Mouse (Mus musculus) kidney, postnatal 10 days (tissue): ENCODE measurements around the gene Guk1.
A peak's percentile ranks its signal among the peaks of the same experiment; 100 is the strongest.

ENCODE experiments used
- DNase-seq: peaks from one replicate; pipeline ENCODE4 v3.0.0; 2021; ENCODE audit warnings: mixed read lengths

Guk1 gene

DNA sequence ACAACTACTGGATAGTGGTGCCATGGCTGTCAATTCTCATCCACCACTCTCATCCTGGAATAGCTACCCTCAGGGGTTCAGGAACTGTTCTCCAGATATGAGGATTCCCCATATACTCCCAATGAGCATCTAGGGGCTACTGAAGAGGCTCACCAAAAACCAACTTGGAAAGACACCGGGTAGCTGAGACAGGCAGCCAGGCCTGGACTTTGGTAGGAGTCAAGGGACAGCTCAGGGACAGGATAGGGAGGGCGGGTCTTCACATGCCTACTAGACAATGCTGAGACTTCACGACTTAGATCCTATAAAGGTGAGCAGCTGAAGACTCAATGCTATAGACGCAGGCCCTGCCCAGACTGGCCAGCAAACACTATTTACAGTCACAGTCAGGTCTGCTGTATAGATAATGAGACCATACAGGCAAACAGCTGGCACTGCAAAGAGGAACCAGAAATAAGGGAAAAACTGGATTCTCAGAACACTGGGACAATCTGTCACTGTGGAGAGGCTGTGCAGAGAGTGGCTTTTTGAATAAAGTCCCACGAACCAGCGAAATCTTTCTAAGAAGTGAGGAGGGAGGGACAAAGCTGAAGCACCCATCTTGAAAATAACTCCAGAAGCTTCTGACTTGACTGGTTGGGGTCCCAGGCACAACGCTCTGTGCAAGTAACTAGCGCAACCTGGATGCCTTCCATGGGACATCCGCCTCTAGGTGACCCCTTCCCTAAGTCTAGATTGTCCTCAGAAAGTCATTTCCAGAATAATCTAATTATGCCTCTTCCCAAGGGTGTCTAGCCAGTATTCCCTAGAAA, 29.4 kb downstream of the Guk1 start:
- no peak for DNase-seq

DNA sequence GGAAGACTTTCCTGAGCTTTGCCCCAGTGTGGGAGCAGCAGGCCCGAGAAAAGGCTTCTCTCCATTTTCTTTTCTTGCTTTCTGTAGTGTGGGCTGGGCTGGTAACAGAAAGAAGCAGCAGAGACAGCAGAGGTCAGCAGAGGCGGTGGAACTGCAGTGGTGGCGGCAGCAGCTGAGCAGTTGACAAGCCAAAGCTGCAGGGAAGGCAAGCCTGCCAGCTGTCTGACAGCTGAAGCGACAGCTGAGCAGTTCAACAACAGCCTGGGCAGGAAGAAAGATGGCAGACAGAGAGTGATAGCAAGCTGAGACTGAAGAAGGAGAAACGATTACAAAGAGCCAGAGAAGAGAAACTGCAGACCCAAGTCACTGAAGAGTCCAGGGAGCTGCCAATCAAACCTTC, 30.6 kb downstream of the Guk1 start:
- DNase-seq: peak; percentile 73

DNA sequence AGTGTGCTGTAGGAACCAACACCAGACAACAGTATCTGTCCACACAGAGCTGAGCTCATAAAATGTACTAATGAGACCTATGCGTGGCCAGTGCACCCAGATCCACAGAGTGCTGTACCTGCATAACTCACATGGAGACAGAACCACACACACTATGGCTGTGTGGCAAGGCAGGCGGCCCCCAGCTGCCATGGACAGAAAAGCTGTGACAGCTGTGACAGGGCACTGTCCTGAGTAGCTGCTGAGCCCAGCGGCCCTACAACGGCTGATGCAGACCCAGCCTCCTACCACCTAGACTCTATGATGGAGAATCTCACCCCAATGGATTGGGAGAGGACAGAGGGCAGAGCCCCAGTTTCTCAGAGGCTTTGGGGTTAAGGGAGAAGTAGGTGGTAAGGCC, 32.5 kb downstream of the Guk1 start:
- no peak for DNase-seq

DNA sequence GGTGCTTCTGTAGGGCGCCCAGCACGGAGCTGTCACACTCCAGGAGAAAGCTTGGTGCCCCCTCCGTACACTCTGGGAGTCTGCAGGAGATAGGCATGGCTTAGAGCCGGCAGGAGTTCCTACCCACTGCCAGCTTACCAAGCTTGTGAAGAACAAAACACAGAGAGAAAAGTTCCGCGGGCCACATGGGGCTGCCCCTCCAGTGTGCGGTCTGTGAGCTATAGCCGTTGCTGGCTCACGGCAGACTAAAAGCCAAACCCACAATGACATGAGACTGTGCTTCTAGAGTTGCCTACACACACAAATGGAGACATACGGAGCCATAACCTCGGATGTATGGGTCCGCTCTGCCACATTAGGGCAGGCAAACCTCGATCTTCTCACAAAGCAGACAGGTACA, 32.9 kb downstream of the Guk1 start:
- DNase-seq: no peak

- DNase-seq: no peak
Measured at GRCm38 (mm10) chr11:59155900-59156299, 36.1 kb downstream of the Guk1 start.

GRCm38 (mm10) chr11:59154220-59154619, 37.8 kb downstream of the Guk1 start:
- DNase-seq: no peak

DNA sequence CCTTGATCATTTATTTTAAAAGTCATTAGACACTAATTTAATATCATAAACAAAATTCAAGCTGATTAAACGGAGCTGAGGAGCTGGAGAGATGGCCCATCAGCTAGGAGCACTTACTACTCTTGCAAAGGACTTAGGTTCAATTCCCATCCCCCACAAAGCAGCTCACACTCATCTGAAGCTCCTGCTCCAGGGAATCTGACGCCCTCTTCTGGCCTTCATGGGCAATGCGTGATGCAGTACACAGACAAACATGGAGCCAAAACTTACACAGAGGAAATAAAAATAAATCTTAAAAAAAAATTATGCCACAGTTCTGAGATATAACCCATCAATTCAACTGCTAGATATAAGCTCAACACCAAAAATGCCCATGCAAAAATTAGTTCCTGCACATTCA, 40.3 kb downstream of the Guk1 start:
- DNase-seq: no peak

- no peak for DNase-seq
Measured at GRCm38 (mm10) chr11:59149302-59149701, 42.7 kb downstream of the Guk1 start.

- no peak for DNase-seq
Measured at GRCm38 (mm10) chr11:59142962-59143361, 49.0 kb downstream of the Guk1 start.

DNA sequence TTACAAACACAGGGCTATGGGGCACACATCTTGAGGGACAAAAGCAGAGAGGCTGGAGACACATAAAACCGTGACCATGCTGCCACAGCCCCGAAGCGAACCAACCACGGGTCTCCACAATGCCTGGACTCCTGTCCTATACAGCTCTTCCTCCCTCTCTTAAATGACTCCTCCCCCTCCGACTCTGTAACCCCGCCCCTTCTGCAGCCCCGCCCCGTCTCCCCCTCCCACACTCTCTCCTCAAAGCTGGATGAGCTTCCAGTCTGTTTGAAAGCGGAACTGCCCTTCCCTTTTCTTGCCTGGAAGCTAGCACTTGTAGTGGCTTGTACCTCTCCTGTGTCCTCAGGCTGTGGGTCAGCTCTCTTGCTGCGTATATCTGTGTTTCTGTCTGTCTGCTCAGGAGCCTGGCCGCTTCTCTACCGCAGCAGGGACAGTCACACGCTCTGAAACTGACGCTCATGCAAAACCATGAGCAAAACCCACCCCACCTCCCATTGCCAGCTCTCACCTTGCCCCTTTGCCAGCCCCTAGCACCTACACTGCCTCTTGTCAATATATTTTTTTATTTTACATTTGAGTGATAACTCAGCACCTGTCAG, 50.1 kb downstream of the Guk1 start:
- peak; percentile 47 for DNase-seq

DNA sequence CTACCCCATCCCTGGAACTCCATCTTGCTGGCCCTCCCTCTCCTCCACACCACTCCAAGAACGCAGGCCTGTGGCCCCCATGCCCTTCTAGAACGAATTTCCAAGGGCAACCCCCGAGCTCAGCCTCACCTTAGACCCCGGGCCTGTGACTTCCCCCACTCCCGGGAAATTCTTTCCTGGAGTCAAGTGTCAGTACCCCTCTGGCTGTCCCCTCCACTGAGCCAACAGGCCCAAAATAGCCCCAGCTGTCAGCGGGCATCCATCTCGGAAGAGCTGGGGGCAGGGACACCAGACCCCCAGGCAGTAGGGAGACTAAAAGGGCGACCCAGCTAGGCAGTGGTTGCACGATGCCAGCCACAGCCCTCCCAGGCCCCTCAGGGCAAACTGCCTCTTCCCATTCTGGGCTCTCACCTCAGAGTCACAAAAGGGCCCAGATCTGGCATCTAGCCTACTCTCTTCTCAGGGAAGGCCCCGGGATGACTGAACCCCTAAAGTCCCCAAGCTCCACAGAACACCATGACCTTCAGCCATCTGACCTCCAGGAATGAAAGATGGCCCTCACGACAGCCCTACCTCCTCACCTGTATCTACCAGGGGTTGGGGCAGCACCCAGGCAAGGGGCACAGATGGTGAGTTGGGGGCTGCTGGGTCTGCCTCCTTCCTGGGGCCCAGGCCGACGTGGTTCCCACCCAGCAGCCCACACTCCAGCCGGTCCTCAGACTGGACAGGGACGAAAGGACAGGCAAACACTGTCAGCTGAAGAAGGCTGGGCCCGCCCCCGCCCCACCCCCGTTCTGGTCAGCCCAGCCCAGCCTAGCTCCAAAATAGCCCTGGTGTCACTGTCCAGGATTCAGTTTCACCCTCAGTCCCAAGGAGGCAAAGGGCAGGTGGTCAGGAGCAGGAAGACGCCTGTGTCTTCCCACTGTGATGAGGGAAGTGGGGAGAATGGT, 53.2 kb downstream of the Guk1 start:
- DNase-seq: no peak

- no peak for DNase-seq
Measured at GRCm38 (mm10) chr11:59136994-59137706, 54.9 kb downstream of the Guk1 start.

DNA sequence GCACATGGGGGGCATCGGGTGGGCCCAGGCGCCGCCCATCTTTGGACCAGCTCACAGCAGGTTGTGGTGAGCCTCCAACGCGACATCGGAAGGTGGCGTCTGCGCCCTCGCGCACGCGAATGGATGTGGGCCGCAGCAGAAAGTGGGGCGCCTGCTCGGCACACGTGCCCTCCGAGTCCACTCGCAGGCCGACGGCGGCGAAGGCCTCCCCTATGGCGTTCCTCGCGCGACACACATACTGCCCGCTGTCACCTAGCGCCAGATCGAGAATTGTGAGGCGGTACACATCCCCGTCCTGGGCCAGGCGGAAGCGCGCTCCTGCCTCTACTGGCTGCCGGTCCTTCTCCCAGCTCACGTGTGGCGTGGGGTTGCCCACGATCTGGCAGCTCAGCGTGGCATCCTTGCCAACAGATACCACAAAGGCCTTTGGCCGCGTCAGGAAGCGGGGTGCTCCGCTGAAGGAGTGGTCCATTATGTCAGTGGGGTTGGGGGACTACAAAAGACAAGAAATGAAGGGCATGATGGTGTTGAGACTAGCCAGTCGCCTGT, 56.0 kb downstream of the Guk1 start, which contains the start of gene Obscn:
Gene Obscn (minus strand): TSS at position 499 of the 549 bp plus-strand sequence.
- no peak for DNase-seq

DNA sequence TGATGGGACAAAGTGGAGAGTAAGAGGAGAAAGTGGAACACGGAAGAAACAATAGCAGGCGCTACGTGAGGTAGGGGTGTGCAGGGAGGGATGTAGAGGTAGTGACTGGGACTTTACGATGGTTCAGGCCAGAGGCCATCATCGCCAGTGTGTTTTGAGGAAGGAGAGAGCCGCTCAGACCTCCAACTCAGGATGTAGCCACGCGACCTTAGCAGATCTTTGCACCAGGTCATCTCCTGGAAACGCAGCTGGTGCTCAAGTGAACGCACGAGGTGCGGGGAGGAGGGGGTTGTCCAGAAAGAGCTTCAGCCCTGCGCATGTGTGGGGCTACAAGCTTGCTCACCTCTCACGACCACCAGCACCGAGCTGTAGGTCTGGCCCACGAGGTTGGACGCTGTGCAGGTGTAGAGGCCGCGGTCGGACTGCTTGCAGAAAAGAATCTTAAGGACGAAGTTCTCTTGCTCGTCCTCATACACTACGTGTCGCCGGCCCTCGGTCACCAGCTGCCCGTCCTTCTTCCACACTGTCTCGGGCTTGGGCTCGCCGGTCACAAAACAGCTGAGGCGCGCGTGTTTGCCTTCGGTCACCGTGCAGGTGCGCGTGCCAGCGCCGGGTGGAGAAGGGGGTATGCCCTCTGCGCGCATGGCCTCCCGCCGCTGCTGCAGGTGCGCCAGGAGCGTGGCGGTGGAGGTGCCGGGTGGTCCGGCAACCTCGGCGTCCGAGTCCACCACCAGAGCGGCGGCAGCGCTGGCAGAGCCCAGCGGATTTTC, 56.8 kb downstream of the Guk1 start:
- DNase-seq: no peak

DNA sequence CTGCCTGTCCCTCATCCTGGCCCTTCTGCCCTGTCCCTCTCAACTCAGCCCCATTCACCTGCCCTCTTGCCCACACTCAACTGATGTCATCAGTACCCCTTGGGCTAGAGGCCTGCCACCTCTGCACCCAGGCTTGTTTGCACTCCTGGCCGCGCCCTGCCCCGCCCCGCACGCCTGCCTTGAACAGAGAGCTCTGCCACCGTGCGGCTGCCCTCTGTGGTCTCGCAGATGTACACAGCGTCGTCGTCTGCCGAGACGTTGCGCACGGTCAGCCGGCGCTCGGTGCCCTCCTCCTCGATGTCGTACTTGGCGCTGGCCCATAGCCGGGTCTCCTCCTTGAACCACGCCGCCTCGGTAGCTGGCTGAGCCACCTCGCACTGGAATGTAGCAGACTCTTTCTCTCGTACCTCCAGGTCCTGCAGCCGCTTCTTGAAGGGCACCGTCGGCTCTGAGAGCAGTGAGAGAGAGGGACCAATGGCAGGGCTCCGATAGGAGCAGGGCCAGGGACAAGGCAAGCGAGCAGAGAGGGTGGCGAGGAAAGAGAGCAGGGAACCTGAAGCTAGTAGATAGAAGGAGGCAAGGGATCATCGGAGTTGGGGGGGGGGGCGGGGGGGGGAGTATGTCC, 57.5 kb downstream of the Guk1 start:
- peak; percentile 24 for DNase-seq
